Mouse (Mus musculus) right cerebral cortex, postnatal 25 days (tissue): ENCODE data around the gene Sema4b.

Source experiments
- DNase-seq: peaks from one replicate; pipeline ENCODE4 v3.0.0; 2022

Sema4b gene

DNA sequence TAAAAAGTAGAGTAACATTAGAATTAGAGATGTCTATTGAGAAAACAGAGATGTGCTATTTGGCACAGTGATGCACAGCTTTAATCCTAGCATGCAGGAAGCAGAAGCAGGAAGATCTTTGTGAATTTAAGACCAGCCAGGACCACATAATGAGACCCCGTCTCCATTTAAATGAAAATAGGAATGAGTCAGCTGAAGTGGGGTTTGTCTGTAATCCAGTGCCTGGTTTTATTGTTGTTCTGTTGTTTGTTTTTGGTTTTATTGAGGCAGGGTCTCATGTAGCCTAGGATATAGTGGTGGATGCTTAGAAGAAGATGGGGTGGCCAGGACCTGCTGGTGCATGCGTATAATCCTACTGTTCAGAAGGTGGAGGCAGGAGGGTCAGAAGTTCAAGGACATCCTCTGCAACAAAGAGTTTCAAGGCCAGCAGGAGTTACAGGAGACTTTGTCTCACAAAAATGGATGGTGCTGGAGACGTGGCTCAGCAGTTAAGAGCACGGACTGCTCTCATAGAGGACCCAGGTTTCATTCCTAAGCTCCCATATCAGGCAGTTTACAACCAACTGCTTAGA, 34.6 kb downstream of the Sema4b start:
- no peak for DNase-seq

DNA sequence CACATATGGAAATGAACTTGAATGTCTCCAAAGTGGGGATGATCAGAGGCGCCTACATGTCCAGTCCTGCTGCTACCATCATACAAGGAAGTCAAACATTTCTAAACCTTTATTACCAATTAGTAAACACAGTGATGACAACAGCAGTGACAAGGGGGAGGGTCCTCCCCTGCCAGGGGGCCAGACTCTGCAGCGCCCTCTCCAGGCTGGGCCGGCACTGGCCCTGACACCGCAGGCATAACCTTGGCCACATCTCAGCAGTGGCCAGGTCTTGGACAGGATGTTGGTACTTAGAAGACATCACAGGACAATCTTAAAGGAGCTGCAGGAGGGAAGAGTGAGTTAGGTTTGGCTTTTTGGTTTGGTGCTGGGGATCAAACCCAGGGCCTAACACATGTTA, 40.4 kb downstream of the Sema4b start:
- DNase-seq = no peak

DNA sequence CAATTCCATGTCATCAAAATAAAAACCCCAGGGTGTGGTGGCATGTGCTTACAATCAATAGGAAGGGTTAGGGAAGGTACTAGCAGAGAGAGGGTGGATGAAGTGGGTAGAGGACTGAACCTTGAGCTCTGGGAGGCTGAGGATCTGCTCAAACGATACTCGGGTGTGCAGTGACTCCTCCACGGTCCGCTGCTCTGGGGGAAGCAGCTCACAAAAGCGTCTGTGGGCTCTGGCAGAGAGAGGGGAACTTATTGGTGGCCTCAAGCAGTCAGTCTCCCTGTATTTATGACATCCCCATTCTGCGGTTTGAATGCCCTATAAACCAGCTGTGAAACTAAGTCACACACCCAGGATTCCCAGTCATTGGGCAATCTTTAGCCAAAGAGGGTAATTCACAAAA, 43.6 kb downstream of the Sema4b start:
- no peak for DNase-seq

DNA sequence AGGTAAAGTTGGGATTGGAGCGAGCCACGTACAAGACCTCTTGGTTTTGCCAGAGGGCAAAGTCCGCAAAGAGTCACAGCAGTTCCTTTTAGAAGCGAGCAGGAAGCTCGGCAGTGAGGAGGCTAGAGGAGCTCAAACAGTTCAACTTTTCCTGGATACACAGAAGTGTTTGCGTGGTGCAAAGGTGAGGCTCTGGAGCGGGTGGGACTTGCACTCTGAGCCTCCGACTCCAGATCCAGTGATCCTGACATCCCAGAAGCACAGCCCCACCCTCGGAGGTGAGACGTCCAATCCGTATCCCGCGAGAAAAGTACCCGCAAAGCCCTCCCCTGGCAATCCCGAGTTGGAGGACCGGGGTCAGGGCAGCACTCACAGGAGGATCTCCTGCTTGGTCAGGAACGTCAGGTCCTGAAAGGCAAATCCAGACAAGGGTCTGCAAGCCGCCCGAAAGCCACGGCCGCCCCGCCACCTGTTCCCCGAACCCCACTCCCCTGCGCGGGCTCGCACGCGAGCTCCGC, 45.4 kb downstream of the Sema4b start:
- DNase-seq = no peak

DNA sequence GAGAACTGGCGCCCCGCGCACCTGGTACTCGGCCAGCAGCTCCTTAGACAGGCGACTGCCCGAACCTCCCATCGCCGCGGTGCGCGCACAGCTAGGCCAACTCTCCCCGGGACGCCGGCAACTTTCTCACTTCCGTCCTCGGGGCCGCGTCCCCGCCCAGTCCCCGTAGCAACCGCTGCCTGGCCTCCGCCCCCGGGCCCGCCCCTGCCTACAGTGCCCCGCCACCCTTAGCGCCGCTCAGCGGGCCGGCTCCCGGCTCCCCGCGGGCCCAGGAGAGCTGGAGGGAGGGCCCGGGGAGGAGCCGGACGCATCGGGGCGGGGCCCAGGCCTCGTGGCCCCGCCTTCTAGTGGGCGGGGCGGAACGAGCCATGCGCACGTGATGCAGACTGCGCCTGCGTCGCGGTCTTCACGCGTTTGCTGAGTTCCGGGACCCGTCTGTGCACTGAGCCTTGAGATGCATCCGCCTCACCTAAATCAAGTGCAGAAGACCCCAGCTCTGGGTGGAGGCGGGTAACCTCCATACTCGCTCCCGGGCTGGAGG, 45.9 kb downstream of the Sema4b start, which contains the start of the genes Cib1 and Gdpgp1:
Gene Cib1 (minus strand): TSS at position 325 of the 541 bp plus-strand sequence.
Gene Gdpgp1 (plus strand): TSS at position 377 of the 541 bp plus-strand sequence.
- DNase-seq = peak; percentile 95

DNA sequence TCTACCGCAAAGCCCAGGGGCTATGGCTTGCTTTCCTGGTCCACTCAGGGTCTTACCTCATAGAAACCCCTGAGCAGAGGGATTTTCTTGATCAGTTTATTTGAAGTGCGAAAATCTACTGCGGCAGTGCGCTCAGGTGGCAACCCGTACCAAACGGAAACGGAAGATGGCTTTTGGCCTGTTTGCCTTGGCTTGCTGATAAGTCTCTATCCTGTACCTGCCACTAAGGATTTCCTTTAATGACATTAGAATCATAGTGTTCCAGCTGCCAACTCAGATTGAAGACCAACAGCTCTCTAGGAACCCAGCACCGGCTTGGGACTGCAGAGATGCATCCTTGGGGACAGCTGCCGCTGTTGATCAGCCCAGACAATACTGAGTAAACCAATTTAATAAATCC, 47.2 kb downstream of the Sema4b start:
- no peak for DNase-seq

DNA sequence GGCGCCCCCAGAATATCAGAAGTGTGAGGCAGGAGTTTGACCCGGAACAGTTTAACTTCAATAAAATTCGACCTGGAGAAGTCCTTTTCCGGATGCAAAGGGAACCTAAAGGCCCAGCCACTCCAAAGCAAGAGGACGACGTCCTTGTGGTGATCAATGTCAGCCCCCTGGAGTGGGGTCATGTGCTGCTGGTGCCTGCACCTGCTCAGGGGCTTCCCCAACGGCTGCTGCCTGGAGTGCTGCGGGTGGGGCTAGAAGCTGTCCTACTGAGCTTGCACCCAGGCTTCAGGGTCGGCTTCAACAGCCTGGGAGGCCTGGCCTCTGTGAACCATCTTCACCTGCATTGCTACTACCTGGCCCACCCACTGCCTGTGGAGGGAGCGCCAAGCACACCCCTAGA, 51.9 kb downstream of the Sema4b start:
- no peak for DNase-seq

DNA sequence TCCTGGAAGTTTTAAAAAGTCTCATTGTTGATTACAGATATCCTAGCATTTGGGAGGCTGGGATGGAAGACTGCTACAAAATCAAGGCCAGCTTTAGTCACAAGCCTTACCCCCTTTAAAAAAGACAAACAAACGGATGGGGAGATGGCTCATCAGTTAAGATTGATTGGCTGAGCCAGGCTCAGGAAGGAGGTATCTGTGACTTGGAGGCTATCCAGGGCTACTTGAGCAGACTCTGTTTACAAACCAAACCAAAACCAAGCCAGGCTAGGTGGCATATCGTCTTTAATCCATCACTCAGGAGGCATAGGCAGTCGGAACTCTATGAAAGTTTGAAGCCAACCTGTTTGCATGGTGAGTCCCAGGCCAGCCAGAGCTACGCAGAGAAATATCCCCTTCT, 55.0 kb downstream of the Sema4b start:
- no peak for DNase-seq

DNA sequence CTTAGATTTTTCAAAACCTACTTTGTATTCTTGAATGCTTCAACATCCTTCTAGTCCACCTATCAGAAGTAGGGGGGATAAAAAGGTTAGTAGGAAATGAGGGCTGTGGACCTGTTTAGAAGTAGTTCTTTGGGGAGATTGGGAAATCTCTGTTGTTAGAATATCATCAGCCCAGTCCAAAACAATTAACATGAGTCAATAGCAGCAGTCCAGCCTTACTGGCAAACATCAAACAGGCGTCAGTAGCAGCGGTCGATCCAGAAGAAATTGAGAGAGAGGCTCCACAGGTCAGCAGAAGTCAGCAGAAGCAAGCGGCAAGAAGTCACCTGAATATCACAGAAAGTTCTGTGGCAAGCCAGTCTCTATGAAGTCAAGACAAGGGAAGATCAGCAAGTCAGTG, 58.2 kb downstream of the Sema4b start:
- no peak for DNase-seq

DNA sequence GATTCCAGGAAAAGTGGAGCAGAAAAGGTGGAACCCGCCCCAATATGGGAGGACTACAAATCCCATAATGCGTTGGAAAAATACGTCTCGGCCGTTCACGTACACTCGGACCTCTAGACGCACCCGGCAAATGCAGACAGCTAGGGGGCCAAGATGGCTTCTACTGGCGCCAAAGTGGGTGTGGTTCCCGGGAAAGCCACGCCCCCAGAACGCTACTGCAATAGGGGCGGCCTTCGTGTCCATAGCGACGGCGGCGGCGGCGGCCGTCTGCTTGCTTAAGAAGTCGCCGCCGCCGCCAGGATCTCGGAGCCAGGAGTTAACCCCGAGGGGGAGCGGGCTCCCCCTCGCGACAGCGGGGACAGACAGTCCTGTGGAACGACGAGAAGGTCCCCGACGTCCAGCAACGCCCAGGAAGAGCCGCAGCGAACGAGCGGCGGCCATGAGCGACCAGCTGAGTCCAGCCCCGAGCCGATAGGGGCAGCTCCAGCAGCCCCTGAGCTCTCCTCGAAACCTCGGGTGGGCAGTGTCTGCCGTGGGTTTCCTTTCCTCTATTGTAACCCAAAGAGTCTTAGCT, 59.6 kb downstream of the Sema4b start, which contains the start of gene Ttll13:
Gene Ttll13 (plus strand): TSS at position 229 of the 574 bp plus-strand sequence.
- peak; percentile 94 for DNase-seq

DNA sequence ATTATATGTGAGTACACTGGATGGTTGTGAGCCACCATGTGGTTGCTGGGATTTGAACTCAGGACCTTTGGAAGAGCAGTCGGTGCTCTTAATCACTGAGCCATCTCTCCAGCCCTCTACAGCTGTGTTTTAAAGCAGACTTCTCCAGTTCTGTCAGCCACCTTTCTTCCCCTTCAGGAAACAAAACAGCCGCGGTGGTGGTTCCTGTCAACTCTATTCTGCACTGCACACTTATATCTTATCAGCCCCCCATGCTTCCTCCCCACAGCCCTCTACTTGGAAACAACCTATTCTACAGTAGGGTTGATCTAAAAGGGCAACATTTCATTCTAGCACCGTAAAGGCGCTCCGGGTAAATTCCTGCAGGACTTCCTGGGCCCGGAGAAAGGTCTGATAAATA, 60.2 kb downstream of the Sema4b start:
- DNase-seq = no peak

DNA sequence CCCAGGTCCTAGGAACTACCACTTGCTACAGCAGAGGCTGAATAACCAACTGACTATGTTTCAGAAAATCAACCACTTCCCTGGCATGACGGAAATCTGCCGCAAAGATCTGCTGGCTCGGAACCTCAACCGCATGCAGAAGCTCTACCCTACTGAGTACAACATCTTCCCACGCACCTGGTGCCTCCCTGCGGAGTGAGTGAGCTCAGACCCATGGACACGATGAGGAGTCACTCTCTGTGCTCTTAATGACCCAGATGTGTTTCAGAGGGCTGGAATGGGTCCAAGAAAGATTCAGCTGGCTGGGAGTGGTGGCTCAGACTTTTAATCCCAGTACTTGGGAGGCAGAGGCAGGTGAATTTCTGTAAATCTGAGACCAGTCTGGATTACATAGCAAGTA, 65.8 kb downstream of the Sema4b start:
- DNase-seq = no peak

DNA sequence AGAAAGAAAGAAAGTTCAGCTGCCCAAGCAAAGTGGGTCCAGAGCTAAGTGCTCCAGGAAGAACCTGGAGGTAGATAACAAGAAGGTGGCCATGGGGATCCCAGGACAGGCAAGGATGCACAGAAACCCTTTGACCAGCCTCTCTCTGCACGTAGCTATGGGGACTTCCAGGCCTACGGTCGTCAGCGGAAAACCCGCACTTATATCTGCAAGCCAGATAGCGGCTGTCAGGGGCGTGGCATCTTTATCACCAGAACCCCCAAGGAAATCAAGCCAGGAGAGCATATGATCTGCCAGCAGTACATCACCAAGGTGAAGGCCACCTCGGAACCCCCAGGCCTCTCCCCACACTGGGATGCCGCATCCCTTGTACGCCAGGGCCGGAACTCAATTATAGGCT, 66.2 kb downstream of the Sema4b start:
- DNase-seq = no peak

DNA sequence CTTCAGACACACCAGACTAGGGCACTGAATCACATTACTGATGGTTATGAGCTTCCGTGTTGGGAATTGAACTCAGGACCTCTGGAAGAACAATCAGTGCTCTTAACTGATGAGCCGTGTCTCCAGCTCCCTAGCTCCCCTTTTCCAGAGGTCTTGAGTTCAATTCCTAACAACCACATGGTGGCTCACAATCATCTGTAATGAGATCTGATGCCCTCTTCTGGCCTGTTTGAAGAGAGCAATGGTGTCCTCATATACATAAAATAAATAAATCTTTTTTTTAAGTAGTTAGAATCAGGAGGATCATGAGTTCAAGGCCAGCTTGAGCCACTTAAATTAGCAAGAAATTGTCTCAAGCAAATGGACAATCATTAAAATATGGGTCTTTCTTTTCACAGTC, 69.3 kb downstream of the Sema4b start:
- DNase-seq = no peak

DNA sequence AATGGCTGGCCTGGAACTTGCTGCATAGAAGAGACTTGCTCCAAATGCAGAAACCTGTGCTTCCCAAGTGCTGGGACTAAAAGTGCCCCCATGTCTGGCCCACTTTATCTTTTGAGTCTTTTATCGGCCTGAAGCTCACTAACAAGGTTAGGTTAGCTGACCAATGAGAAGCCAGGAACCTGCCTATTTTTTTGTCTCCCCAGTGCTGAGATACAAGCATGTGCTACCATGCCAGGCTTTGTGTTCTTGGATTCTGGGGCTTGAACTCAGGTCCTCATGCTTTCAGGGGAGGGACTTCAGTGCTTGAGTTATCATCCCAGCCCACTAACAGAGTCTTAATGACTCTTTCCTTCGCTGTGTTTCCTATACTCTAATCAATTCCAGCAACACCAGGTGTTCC, 71.1 kb downstream of the Sema4b start:
- DNase-seq = no peak

DNA sequence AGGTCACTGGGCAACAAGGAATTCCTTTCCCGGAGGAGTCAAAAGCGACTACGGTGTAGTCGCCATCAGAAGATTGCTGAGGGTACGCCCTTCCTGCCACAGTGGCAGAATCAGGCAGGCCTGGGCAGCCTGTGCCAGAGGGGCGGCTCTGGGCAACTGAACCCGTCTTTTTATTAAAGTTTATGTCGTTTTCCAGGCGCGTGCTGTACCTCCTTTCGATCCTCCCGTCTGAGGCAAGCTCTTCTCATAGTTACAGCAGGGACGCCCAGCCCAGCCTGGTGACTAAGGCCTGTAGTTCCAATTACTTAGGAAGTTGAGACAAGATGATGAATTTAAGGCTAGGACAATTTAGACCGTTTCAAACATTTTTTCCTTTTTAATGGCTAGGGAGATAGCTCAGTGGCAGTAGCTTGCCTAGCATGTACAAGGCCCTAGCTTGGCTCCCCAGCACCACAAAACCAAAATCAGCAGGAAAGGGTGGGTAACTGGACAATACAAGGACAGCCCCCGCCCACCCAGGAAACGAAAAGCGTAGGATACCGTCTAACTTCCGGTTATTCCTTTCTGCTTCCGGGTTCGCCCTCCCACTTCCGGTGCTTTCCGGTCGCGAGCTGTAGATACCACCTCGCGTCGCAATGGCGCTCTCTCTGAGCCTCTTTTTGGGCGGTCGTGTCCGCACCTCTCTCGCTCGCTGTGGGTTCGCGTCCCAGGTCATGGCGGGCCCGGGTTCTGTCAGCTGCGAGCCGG, 74.2 kb downstream of the Sema4b start, which contains the start of gene Ngrn:
Gene Ngrn (plus strand): TSS at position 591 of the 747 bp plus-strand sequence.
- DNase-seq = peak; percentile 84

DNA sequence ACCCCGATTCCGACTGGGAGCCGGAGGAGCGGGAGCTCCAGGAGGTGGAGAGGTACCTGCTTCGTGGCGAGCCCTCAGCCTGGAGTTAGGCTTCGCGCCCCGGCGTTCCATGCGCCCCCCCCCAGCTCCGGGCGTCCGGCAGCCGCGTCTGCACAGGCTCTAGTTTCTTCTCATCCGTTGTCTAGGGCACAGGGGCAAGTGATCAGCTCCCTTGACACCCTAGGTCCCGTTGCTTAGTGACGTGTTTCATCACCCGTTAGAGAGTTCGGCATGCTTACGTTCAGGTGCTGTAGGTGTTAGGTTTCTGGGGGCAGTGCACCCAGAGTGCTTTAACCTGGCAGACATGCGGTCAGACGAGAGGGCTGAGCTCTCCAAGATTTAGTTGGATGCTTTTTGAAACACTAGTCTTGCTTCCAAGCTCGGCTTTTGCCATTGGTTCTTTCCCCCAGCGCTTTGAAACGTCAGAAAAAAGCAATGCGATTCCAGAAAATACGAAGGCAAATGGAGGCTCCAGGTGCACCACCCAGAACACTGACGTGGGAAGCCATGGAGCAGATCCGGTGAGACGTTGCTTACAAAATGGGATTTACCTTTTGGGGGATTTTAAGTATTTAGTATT, 74.8 kb downstream of the Sema4b start:
- DNase-seq = peak; percentile 10

DNA sequence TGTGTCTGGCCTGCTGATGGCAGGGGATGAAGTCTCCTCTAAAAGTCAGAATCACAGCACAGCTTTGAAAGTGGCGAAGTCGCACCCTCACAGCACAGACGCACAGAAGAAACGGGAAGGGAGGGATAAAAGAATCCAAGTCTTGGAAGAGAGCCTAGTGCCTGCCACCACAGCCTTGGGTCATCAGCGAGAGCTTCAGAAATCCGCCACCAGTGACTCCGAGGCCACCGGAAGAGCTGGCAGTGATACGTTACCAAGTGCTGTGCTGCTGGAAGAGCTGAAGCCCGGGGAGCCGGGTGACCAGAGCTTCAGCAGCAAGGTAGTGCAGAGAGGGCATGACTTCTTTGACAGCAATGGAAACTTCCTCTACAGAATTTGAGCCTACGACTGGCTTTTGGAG, 78.0 kb downstream of the Sema4b start:
- DNase-seq = no peak

DNA sequence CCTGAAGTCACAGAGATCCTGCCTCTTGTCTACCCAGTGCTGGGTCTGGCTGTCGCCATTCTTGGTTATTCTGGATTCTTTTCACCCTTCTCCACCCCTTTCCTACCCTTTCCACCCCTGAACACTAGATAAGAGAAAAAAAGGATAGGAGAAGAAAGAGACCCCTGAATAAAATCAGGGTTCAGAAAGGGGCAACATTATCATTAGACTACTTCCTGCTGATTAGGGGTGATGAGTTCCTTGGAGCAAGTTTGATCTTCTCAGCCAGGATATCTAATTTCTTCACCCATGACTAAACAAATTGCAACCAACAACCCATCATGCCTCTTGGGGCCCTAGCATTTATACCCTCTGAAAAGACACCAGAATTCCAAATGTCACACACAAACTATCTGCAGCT, 81.1 kb downstream of the Sema4b start:
- DNase-seq = no peak

DNA sequence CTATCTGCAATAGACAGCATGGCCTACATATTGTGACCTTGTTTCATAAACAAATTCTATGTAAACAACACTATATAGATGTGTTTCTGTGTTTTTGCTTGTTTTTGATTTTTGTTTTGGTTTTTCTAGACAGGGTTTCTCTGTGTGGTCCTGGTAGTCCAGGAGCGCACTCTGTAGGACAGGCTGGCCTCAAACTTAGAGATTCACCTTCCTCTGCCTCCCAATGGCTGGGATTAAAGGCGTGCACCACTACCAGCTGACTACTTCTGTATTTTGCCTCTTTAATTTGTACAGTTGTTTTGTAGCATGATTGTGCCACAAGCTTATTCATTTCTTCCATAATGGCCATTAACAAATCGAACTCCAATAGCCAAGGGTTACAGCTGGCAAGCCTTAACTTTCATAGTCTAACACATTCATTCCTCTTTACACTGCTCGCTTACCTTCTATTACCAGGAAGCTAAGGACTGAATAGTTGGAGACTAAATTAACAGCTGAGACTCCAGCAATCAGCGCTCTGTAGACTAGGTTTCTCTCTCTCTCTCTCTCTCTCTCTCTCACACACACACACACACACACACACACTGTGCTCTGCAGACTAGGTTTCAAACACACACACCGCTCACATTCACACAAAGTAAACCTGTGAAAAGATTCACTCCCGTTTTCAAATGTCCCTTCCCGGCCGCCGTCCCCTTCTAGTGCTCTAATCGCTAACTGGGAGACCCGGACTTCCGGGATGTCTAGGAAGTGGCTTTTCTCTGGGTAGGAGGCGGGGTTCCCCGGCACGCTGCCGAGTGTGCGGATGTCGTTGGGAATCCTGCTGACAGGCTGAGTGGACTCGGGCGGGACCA, 82.5 kb downstream of the Sema4b start, which contains the start of gene Vps33b:
Gene Vps33b (plus strand): TSS at position 753 of the 854 bp plus-strand sequence.
- peak; percentile 92 for DNase-seq

DNA sequence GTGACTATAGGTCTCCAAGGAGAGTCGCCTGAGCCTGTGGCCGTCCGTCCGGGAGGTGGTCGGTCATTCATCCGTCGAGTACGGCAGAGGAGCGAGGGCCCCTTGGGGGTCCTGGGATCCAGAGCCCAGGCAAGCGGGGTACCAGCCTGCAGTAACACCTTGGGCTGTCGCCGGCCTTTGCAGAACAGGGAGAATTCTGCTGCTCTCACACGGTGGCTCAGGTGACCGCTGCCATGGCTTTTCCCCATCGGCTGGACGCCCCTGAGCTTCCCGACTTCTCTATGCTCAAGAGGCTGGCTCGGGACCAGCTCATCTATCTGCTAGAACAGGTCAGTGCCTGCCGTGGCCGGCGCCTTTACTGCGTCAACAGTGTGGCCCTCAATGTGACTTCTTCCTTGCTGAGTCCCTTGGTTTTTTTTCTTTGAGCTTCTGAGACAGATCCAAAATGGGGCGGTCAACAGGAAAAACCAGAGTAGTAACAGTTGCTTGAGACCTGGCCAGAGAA, 83.2 kb downstream of the Sema4b start:
- no peak for DNase-seq

DNA sequence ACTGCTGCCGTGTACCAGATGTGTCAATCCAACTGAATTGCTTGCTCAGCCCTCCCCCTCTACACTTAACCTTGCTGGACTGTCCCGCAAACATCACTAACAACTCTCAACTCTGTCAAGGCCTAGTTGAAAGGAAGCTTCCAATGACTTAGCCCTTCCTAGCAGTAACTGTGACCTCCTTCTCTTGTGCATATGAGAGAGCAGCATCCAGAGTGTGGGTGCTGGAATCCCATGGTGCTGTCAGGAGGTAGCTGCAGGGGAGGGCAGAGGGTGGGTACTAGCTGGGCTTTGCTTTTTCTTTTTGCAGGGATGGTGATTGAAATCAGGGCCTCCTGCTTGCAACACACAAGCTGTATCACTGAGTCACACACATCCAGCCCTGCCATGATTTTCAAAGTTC, 86.8 kb downstream of the Sema4b start:
- no peak for DNase-seq
